Mouse (Mus musculus) limb, embryonic 11.5 days (tissue): ENCODE measurements at regions not wholly inside any gene's neighbourhood (a gene's known extent, or its start where the extent isn't known, plus 50 kb on each side); places are given as distances from the start of the nearest gene placed in this dataset.

Experiments used
- ATAC-seq: fragments of 200-750 bp; cut with Nextera tagmentation; 2 replicates; pipeline ENCODE4 v1.8.0; 2017; ENCODE audit warnings: low read depth; ENCODE audit not compliant: insufficient number of reproducible peaks, low FRiP score, low TSS enrichment
- DNase-seq: peaks from one replicate; pipeline ENCODE4 v3.0.0-alpha.2; 2015; ENCODE audit warnings: low spot score
- H3K27ac ChIP-seq: fragments of 300-500 bp; sonication (generic); replicated peaks from 2 replicates; pipeline ENCODE4 v1.5.1; 2014; ENCODE audit warnings: low read depth, mild to moderate bottlenecking, low read length
- H3K27me3 ChIP-seq: fragments of 300-500 bp; sonication (generic); 2 replicates; pipeline ENCODE4 v1.6.1; 2014; ENCODE audit warnings: mild to moderate bottlenecking, low read length, mixed read lengths; ENCODE audit not compliant: control insufficient read depth, insufficient read depth
- H3K36me3 ChIP-seq: fragments of 300-500 bp; sonication (generic); 2 replicates; pipeline ENCODE4 v1.6.1; 2014; ENCODE audit warnings: mild to moderate bottlenecking, low read length, moderate library complexity, mixed read lengths; ENCODE audit not compliant: control insufficient read depth, insufficient read depth
- H3K4me1 ChIP-seq: fragments of 300-500 bp; sonication (generic); 2 replicates; pipeline ENCODE4 v1.6.1; 2014; ENCODE audit warnings: low read length, mixed read lengths; ENCODE audit not compliant: control insufficient read depth, insufficient read depth
- H3K4me2 ChIP-seq: fragments of 300-500 bp; sonication (generic); 2 replicates; pipeline ENCODE4 v1.6.1; 2014; ENCODE audit warnings: low read depth, mild to moderate bottlenecking, moderate library complexity; ENCODE audit not compliant: severe bottlenecking
- H3K4me3 ChIP-seq: fragments of 300-500 bp; sonication (generic); 2 replicates; pipeline ENCODE4 v1.5.1; 2014; ENCODE audit warnings: low read depth, low read length
- H3K9ac ChIP-seq: fragments of 300-500 bp; sonication (generic); 2 replicates; pipeline ENCODE4 v1.6.1; 2014; ENCODE audit warnings: mild to moderate bottlenecking, low read length
- H3K9me3 ChIP-seq: fragments of 300-500 bp; sonication (generic); 2 replicates; pipeline ENCODE4 v1.6.1; 2016; ENCODE audit warnings: low read length; ENCODE audit not compliant: control insufficient read depth
- WGBS: fragments of 180-500 bp; shearing (Covaris S2); extraction: QIAGEN DNeasy Blood & Tissue Kit; methylation state at CpG from one replicate; pipeline ENCODE4 v1.1.7; 2014; 5-methylcytosine and 5-hydroxymethylcytosine counted together

DNA sequence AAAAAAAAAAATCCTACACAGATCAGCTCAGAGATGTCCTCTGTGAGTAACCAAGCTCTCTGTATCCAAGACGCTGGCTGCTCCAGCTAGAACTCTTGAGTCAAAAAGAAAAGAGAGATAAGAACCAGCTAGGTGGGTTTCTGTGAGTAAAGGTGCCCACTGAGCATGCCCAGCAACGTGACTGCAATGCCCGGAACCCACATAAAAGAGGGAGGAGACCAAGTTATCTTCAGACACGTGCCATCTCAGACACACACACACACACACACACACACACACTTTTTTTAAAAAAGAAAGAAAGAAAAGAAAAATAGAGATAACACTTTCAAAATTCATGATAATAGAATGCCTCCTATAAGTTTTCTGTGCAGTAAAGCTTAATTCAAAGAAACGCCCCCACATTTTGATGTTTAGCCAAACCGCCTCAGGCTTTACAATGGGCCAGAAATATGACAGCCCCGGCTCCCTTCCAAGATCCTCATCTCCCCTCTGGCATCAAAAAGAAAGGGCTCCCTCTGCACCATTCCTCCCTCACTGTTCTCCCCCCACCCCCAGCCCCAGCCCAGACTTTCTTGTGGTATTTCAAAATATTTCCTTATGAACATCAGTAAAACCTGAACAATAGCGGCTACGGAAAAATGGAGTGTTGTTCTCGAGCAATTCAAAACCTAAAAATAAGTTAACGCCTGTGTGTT, 124.8 kb downstream of the Sp3 start:
- H3K9ac ChIP-seq = no peak overlapping the region
- no peak overlapping the region for H3K27ac ChIP-seq
- no peak overlapping the region for H3K4me3 ChIP-seq
- H3K27me3 ChIP-seq = no peaks in the 10 kb centered on the region
- WGBS = 87% methylated on average over 11 of the region's 11 CpGs
- DNase-seq = no peak
- H3K4me1 ChIP-seq = no peaks in the 10 kb centered on the region
- no peaks in the 10 kb centered on the region for H3K9me3 ChIP-seq
- H3K4me2 ChIP-seq = no peak overlapping the region
- ATAC-seq = no peak
- H3K36me3 ChIP-seq = no peaks in the 10 kb centered on the region

DNA sequence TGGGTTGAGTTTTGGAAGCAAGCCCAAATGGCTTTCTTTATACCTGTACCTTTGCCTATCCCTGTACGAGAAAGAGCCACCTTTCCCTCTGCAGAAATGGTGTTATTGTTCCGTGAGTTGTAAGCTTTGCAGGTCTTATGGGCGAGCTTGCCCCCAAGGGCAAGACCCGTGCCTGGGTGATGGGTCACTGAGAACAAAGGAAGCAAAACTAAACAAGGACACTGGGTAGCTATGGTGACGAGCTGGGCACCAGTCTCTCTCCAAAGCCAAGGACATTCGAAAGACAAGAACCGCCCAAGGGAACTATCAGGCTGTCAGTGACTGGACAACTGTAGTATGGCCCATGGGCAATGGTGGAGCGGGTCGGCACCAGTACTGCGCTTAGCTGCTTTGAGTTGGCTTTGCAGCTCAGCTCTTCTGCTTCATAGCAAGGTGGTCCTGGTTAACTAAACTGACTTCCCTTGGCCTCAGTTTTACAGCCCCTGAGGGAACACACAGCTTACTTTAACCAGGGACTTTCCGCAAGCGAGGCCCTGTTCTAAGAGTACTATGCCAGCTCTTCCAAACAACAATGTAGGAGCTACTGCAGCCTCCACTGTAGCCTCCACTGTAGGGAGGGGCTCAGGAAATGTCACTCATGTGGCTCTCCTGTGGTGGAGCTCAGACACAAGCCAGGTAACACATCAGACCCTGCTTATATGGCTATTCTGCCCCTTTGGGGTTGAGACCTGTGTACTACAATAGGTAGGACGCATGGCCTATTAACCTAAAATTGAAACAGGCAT, 124.1 kb downstream of the Sp3 start:
- Histone ChIP-seq H3K27ac (no peak overlapping the region), H3K4me3 (no peak overlapping the region), H3K9me3 (no peaks in the 10 kb centered on the region), H3K4me2 (no peak overlapping the region), H3K27me3 (no peaks in the 10 kb centered on the region), H3K9ac (no peak overlapping the region), H3K4me1 (no peaks in the 10 kb centered on the region), H3K36me3 (no peaks in the 10 kb centered on the region)
- ATAC-seq = no peak
- 90% methylated on average over 13 of the region's 13 CpGs for WGBS
- no peak for DNase-seq

DNA sequence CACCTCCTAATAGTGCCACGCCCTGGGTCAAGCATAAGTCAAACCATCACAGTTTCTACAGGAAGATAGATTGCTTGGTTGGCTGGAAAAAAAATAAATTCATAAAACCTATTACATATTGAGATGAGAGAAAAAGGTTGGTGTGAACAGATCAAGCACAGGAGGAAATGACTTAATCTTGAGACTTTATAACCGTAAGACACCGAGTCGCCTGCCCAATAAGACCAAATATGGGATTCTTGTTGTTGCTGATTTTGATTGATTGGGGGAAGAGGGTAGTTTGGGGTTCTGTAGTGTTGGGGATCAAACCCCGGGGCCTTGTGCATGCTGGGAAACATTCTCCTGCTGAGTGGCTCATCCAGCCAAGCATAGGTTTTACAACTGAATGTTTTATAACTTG, 122.9 kb downstream of the Sp3 start:
- Histone ChIP-seq H3K9me3 (no peaks in the 10 kb centered on the region), H3K9ac (no peak overlapping the region), H3K27me3 (no peaks in the 10 kb centered on the region), H3K27ac (no peak overlapping the region), H3K4me3 (no peak overlapping the region), H3K36me3 (no peaks in the 10 kb centered on the region), H3K4me1 (no peaks in the 10 kb centered on the region), H3K4me2 (no peak overlapping the region)
- DNase-seq = no peak
- no peak for ATAC-seq
- WGBS = 93% methylated on average over 5 of the region's 5 CpGs

DNA sequence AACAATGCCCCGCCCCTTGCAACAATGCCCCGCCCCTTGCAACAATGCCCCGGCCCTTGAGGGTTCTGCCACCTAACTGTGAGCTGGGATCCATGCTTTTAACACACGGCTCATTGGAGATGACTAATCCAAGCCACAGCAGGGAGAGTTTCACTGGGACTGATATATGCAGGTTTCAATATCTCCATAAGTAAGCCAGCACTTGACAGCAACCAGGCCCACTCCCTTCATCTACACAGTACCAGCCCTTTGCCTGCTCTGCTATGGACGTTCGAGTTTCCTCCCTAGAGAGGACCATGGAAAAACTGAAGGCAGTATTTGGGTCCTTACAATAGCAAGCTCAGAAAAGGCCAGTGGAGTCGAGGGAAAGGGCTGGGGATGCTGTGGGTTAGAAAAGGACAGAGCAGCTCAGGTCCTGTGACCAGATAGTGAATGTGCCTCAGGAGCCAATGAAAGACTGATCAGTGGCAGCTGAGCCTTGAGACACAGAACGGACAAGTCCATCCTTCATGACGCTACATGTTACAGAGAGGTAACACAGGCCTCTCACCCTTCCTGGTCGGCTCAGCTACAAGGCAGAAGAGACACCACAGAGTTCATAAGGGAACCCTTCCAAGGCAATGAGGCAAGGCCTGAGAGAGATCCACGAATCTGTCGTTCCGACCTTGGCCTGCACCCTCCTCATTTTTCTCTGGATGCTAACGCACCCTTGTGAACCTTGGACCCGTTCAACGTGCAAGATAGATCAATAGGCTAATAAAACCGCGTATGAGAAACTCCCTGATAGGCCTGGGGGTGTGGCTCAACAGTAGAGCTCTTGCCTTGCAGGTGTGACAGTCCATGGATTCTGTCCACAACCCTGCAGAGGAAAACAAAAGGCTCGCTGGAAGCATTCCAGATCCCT, 114.5 kb downstream of the Sp3 start:
- peaks cover 3% of the 10 kb centered on the region; the same call in 1 of the 2 replicates for H3K9me3 ChIP-seq
- H3K9ac ChIP-seq = no peak overlapping the region
- H3K4me2 ChIP-seq = no peak overlapping the region
- H3K36me3 ChIP-seq = no peaks in the 10 kb centered on the region
- DNase-seq = no peak
- 0 out of 2 replicates have a peak, but pooled peaks cover 2% of the 10 kb centered on the region for H3K4me1 ChIP-seq
- ATAC-seq = no peak
- no peak overlapping the region for H3K4me3 ChIP-seq
- 60% methylated on average over 19 of the region's 19 CpGs for WGBS
- H3K27ac ChIP-seq = no peak overlapping the region
- H3K27me3 ChIP-seq = no peaks in the 10 kb centered on the region

DNA sequence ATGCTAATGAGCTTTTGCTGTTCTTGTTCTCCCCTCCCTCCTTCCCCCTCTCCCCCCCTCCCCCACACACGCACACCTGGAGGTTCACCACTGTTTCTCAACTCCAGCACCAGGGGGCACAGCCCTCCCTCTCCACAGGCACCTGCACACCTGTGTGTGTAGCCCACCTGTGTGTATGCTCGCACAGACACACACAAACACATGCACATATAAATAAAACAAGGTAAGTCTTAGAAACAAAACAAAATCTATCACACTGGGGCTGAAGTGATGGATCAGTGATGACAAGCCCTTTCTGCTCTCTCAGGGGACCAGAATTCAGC, 113.9 kb downstream of the Sp3 start:
- H3K27me3 ChIP-seq = no peaks in the 10 kb centered on the region
- no peak overlapping the region for H3K4me2 ChIP-seq
- ATAC-seq (no peak), DNase-seq (no peak)
- no peak overlapping the region for H3K27ac ChIP-seq
- H3K4me1 ChIP-seq = 0 out of 2 replicates have a peak, but pooled peaks cover 2% of the 10 kb centered on the region
- H3K9me3 ChIP-seq = peaks cover 3% of the 10 kb centered on the region; the same call in 1 of the 2 replicates
- H3K4me3 ChIP-seq = no peak overlapping the region
- H3K9ac ChIP-seq = no peak overlapping the region
- WGBS = 66% methylated on average over 2 of the region's 2 CpGs
- H3K36me3 ChIP-seq = no peaks in the 10 kb centered on the region

DNA sequence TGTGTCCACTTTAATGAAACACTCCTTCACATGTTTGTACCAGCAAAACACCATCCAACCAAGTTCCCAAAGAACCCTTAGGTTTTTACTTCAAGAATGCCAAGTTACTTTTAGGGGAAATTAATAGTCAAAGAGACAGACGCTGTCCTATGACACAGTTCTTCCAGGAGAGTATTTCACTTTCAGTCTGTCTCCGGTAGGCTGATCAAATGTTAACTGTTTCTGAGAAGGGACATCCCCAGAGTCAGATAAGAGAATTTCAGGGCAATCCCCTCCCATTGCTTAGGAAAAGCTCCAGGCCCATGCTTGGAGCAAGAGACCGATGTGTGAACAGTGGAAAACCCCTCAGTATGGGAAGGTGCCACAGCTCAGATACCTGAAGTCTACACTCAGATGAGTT, 112.1 kb downstream of the Sp3 start:
- Histone ChIP-seq H3K27ac (no peak overlapping the region), H3K4me3 (no peak overlapping the region), H3K9ac (no peak overlapping the region), H3K36me3 (no peaks in the 10 kb centered on the region), H3K27me3 (no peaks in the 10 kb centered on the region), H3K4me1 (0 out of 2 replicates have a peak, but pooled peaks cover 2% of the 10 kb centered on the region), H3K4me2 (no peak overlapping the region), H3K9me3 (peaks cover 3% of the 10 kb centered on the region; the same call in 1 of the 2 replicates)
- 93% methylated on average over 3 of the region's 3 CpGs for WGBS
- DNase-seq = no peak
- no peak for ATAC-seq

DNA sequence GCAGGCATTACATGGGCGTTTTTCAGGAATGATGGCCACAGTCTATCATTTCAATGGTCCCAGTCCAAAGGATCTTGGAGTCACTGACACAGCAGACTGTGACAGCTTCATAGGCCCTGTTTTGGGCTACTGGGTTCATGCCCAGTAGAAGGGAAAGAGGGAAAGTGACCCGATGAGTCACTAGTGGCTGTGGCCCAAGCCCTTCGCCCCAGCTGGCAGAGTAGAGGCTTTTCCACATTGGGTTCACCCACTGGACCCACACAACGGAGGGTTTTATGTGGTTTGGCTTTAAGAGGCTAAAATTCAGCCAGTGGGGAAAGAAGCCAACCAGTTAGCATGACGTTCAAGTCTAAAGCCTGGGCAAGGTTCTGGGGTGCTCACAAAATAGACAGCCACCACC, 108.4 kb downstream of the Sp3 start:
- H3K9me3 ChIP-seq = peaks cover 3% of the 10 kb centered on the region; the same call in 1 of the 2 replicates
- H3K4me1 ChIP-seq = no peaks in the 10 kb centered on the region
- H3K36me3 ChIP-seq = no peaks in the 10 kb centered on the region
- H3K27me3 ChIP-seq = no peaks in the 10 kb centered on the region
- H3K4me3 ChIP-seq = no peak overlapping the region
- H3K4me2 ChIP-seq = no peak overlapping the region
- H3K9ac ChIP-seq = no peak overlapping the region
- WGBS = 90% methylated on average over 5 of the region's 5 CpGs
- H3K27ac ChIP-seq = no peak overlapping the region
- ATAC-seq = no peak
- peak; percentile 11 for DNase-seq

DNA sequence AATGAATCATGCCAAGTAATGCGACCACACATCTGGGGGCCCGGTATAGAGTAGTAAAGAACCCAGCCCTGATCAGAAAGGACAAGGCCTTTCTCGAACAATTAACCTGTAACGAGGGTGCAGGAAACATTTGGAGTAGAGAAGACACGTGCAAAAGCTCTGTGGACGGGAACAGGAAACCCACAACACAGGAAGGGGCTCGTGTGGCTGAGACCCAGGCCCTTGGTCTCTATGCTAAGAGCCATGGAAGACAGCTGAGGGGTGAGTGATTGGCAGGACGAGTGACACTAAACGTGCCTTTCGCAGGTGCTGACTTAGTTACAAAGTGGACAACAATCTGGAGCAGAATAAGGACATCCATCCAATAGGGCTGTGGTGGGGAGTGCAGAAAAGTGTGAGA, 106.3 kb downstream of the Sp3 start:
- no peak overlapping the region for H3K4me2 ChIP-seq

More for the DNA sequence above, 106.3 kb downstream of the Sp3 start:
- WGBS = 79% methylated on average over 10 of the region's 10 CpGs
- H3K4me3 ChIP-seq = no peak overlapping the region
- H3K36me3 ChIP-seq = no peaks in the 10 kb centered on the region
- H3K9me3 ChIP-seq = no peaks in the 10 kb centered on the region
- DNase-seq (peak; percentile 19), ATAC-seq (no peak)
- H3K9ac ChIP-seq = no peak overlapping the region
- H3K27me3 ChIP-seq = no peaks in the 10 kb centered on the region
- no peak overlapping the region for H3K27ac ChIP-seq
- no peaks in the 10 kb centered on the region for H3K4me1 ChIP-seq
